8 mouse cellular contexts compared by ENCODE assay signal in the genomic region with DNA sequence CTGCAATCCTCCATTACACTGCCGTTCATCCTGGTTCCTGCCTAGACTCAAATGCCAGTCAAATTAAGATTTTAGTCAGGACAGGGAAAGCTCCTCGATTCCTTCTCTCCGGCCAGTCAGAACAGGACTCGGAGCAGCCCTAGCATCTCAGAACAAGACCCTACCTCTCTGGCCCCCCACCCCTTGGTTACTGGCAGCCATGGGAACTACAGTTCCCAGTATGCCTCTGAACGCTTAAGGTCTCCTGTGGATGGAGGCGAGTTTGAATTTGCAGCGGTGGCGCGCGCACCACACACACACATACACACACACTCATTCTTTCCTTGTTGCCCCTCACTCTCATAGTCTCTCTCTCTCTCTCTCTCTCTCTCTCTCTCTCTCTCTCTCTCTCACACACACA. TPM values are rescaled to one million over a fixed set of nuclear protein-coding genes. Genes with fewer than 3 reads are reported as not detected.
A peak's percentile ranks its signal among the peaks of the same experiment; 100 is the strongest.
DNase-seq lines count a peak whose midpoint lies in the region; ATAC-seq and TF ChIP-seq lines count a peak whose summit lies in the region.

No protein-coding gene starts in this region.

- no peaks in the 10 kb centered on the region for H3K36me3 ChIP-seq in heart, embryonic 16.5 days (ENCODE audit: control insufficient read depth, insufficient read depth)
- no peaks in the 10 kb centered on the region for H3K36me3 ChIP-seq in forebrain, embryonic 15.5 days

- TF ChIP-seq POLR2A in bone marrow macrophage, adult 2 months (IDR thresholded peaks at IDR 0.05; ENCODE audit: borderline replicate concordance, low read depth, low read length) = no peak

- H3K4me2 ChIP-seq in heart, embryonic 16.5 days (ENCODE audit: low read depth, low read length) = peak overlapping the region; percentile 54
- peak overlapping the region; percentile 43 for H3K4me2 ChIP-seq in forebrain, embryonic 15.5 days (replicated peaks)

- H3K9me3 ChIP-seq in heart, embryonic 16.5 days (replicated peaks; ENCODE audit: control insufficient read depth, low read length) = no peaks in the 10 kb centered on the region; the same call in 1 of the 2 replicates
- H3K9me3 ChIP-seq in forebrain, embryonic 15.5 days = no peaks in the 10 kb centered on the region

- no peak for ATAC-seq in heart, embryonic 16.5 days (replicated peaks; ENCODE audit: extremely low read depth, insufficient read depth, low FRiP score)
- ATAC-seq in forebrain, embryonic 15.5 days (replicated peaks) = peak; percentile 81

- DNase-seq in heart, postnatal 4 days = no peak
- DNase-seq in mesoderm, embryonic 11.5 days (ENCODE audit: low read depth, low spot score) = peak; percentile 12
- no peak for DNase-seq in thymus, postnatal 14 days
- no peak for DNase-seq in frontal cortex, postnatal 25 days (ENCODE audit: low spot score in 2 of 2)
- DNase-seq in B cell, adult 2 months = no peak

- H3K27ac ChIP-seq in heart, embryonic 16.5 days (ENCODE audit: low read length) = no peak overlapping the region; the same call in 1 of the 2 replicates
- H3K27ac ChIP-seq in bone marrow macrophage, adult 2 months (ENCODE audit: insufficient read depth, low read depth, low read length) = no peak overlapping the region
- no peak overlapping the region for H3K27ac ChIP-seq in forebrain, embryonic 15.5 days (replicated peaks)

- WGBS in heart, embryonic 16.5 days = 22% methylated on average over 10 of the region's 10 CpGs
- 33% methylated on average over 10 of the region's 10 CpGs for WGBS in forebrain, embryonic 15.5 days

- peak overlapping the region; percentile 2; the same call in 1 of the 2 replicates for H3K9ac ChIP-seq in heart, embryonic 16.5 days (ENCODE audit: low read length)
- no peak overlapping the region; the same call in 1 of the 2 replicates for H3K9ac ChIP-seq in forebrain, embryonic 15.5 days (replicated peaks)

- H3K27me3 ChIP-seq in heart, embryonic 16.5 days (ENCODE audit: control insufficient read depth, insufficient read depth, low read length) = 0 out of 2 replicates have a peak, but pooled peaks cover 2% of the 10 kb centered on the region
- H3K27me3 ChIP-seq in forebrain, embryonic 15.5 days = no peaks in the 10 kb centered on the region

- peak overlapping the region; percentile 34 for H3K4me3 ChIP-seq in heart, embryonic 16.5 days (ENCODE audit: low read length)
- H3K4me3 ChIP-seq in bone marrow macrophage, adult 2 months (ENCODE audit: insufficient read depth, low read length) = peak overlapping the region; percentile 57
- peak overlapping the region; percentile 38 for H3K4me3 ChIP-seq in forebrain, embryonic 15.5 days

- H3K4me1 ChIP-seq in heart, embryonic 16.5 days (ENCODE audit: control insufficient read depth, insufficient read depth, low read length) = no peaks in the 10 kb centered on the region
- peaks cover 9% of the 10 kb centered on the region for H3K4me1 ChIP-seq in bone marrow macrophage, adult 2 months (ENCODE audit: control insufficient read depth, insufficient read depth, low read length)
- H3K4me1 ChIP-seq in forebrain, embryonic 15.5 days = peaks cover 5% of the 10 kb centered on the region; the same call in 1 of the 2 replicates

- no peak for TF ChIP-seq CTCF in bone marrow macrophage, adult 2 months (IDR thresholded peaks at IDR 0.05; ENCODE audit: low read depth, low read length)

RNA-seq across cellular contexts. Expression of gene Gdpd2, which starts 9.8 kb away (rescaled TPM):
- 0.76 and 0.94 TPM in 2 replicates for polyA plus RNA-seq in heart, embryonic 16.5 days (2015; fragmentation: Nextera tagmentation; extraction: Ambion mirVana)
- under 1 TPM; 0.32 to 0.41 TPM for total RNA-seq in heart, postnatal 4 days (2021)
- not detected in 2 replicates for polyA plus RNA-seq in bone marrow macrophage, adult 2 months (2012; ENCODE audit: insufficient read depth, insufficient read length, missing spikeins)
- polyA plus RNA-seq in forebrain, embryonic 15.5 days (2015; fragmentation: Nextera tagmentation; extraction: Ambion mirVana) = 10.2 and 13.8 TPM in 2 replicates

RNA-seq across cellular contexts. Expression of gene Dlg3, which starts 28.1 kb away (rescaled TPM):
- 1.6 and 2.4 TPM in 2 replicates for polyA plus RNA-seq in heart, embryonic 16.5 days (2015; fragmentation: Nextera tagmentation; extraction: Ambion mirVana)
- total RNA-seq in heart, postnatal 4 days (2021) = 1 to 10 TPM; 4.6 to 5.3 TPM
- 4.1 and 4.2 TPM in 2 replicates for polyA plus RNA-seq in bone marrow macrophage, adult 2 months (2012; ENCODE audit: insufficient read depth, insufficient read length, missing spikeins)
- polyA plus RNA-seq in forebrain, embryonic 15.5 days (2015; fragmentation: Nextera tagmentation; extraction: Ambion mirVana) = 7.3 and 10.0 TPM in 2 replicates
